Mouse (Mus musculus): ENCODE results near the gene Setd7. TPM values are rescaled to one million over a fixed set of nuclear protein-coding genes. Genes with fewer than 3 reads are reported as not detected.

Gene Setd7
- total RNA-seq, 4 experiments from 2014 or later: 108 to 152 (median 132) TPM

GRCm38 (mm10) chr3:51517878-51518762 is 42.6 kb downstream of the Setd7 start:
- DNase-seq (ENCODE audit: low spot score in 2 of 2): no peak

- DNase-seq (ENCODE audit: low spot score in 2 of 2): no peak
Observed at GRCm38 (mm10) chr3:51517467-51517866, 43.2 kb downstream of the Setd7 start.

- DNase-seq (ENCODE audit: low spot score in 2 of 2): no peak
Observed at GRCm38 (mm10) chr3:51511983-51512382, 48.7 kb downstream of the Setd7 start.

- peak; percentile 61 to 86 for DNase-seq (ENCODE audit: low spot score in 2 of 2)
Observed at GRCm38 (mm10) chr3:51510903-51511302, 49.8 kb downstream of the Setd7 start.

- DNase-seq (ENCODE audit: low spot score in 2 of 2): no peak
Observed at GRCm38 (mm10) chr3:51505465-51505864, 55.2 kb downstream of the Setd7 start.

GRCm38 (mm10) chr3:51504385-51504952 is 56.2 kb downstream of the Setd7 start:
- DNase-seq (ENCODE audit: low spot score in 2 of 2): no peak

- no peak for DNase-seq (ENCODE audit: low spot score in 2 of 2)
Observed at GRCm38 (mm10) chr3:51499876-51500275, 60.8 kb downstream of the Setd7 start.

GRCm38 (mm10) chr3:51498659-51499058 is 62.0 kb downstream of the Setd7 start:
- no peak for DNase-seq (ENCODE audit: low spot score in 2 of 2)

- DNase-seq (ENCODE audit: low spot score in 2 of 2): no peak
Observed at GRCm38 (mm10) chr3:51497978-51498377, 62.7 kb downstream of the Setd7 start.

GRCm38 (mm10) chr3:51495646-51496045 is 65.0 kb downstream of the Setd7 start:
- no peak for DNase-seq (ENCODE audit: low spot score in 2 of 2)

- no peak for DNase-seq (ENCODE audit: low spot score in 2 of 2)
Observed at GRCm38 (mm10) chr3:51494466-51494865, 66.2 kb downstream of the Setd7 start.

GRCm38 (mm10) chr3:51493272-51493838 is 67.3 kb downstream of the Setd7 start:
- no peak for DNase-seq (ENCODE audit: low spot score in 2 of 2)

GRCm38 (mm10) chr3:51490088-51490753 is 70.5 kb downstream of the Setd7 start:
- no peak for DNase-seq (ENCODE audit: low spot score in 2 of 2)

GRCm38 (mm10) chr3:51486491-51487195 is 74.0 kb downstream of the Setd7 start:
- no peak for DNase-seq (ENCODE audit: low spot score in 2 of 2)

GRCm38 (mm10) chr3:51485347-51485746 is 75.3 kb downstream of the Setd7 start:
- no peak for DNase-seq (ENCODE audit: low spot score in 2 of 2)

GRCm38 (mm10) chr3:51484370-51484769 is 76.3 kb downstream of the Setd7 start:
- no peak for DNase-seq (ENCODE audit: low spot score in 2 of 2)

GRCm38 (mm10) chr3:51483741-51484359 is 76.8 kb downstream of the Setd7 start, which contains the start of gene Rab33b:
Gene Rab33b, plus strand, starts transcription at chr3:51483920.
- peak; percentile 97 for DNase-seq (ENCODE audit: low spot score in 2 of 2)

GRCm38 (mm10) chr3:51482781-51483180 is 77.9 kb downstream of the Setd7 start:
- no peak for DNase-seq (ENCODE audit: low spot score in 2 of 2)

GRCm38 (mm10) chr3:51481881-51482280 is 78.8 kb downstream of the Setd7 start:
- DNase-seq (ENCODE audit: low spot score in 2 of 2): no peak

- DNase-seq (ENCODE audit: low spot score in 2 of 2): peak in 1 of 2 experiments; percentile 49
Observed at GRCm38 (mm10) chr3:51481059-51481458, 79.6 kb downstream of the Setd7 start.

GRCm38 (mm10) chr3:51479893-51480292 is 80.8 kb downstream of the Setd7 start:
- no peak for DNase-seq (ENCODE audit: low spot score in 2 of 2)

Measured in layer of hippocampus, adult 8-10 months (tissue).